Mouse (Mus musculus) induced T-regulatory cell, adult 2 months (primary cell): ENCODE results near the gene Gm28168.
"Not testable (repeated sequence)": the region's sequence is repeated elsewhere in the genome, so short reads cannot be mapped to it uniquely, and the experiment has no call there.

Experiments used
- DNase-seq: peaks from one replicate; pipeline ENCODE4 v3.0.0-alpha.2; 2012; ENCODE audit warnings: low read depth

Gm28168 gene

GRCm38 (mm10) chr1:117927715-117928114 is at the start of gene Gm28168:
Gene Gm28168, plus strand, starts transcription at chr1:117928015.
- not testable (repeated sequence) for DNase-seq

DNA sequence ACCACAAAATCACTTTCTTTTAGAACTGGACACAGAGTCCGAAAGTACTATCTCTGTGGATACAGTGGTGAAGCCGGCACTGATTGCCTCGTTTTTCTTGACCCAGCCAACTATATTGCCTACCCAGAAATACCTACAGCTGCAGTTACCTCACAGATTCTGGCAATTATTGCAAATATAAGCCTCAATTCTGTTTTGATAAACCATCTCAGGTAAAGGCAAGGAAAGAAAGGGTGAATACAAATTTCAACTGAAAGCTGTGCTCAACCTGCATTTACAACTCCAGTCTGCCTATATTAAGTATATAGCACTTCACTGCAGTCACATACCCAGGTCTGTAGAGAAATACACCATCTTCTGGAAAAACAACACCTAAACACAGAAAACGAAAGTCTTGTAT is 37.8 kb downstream of the Gm28168 start, which contains the start of gene Gm7145:
Gm7145 (plus strand) TSS at position 301 of the 400 bp plus-strand sequence.
- no peak for DNase-seq
